Mouse (Mus musculus): ENCODE measurements around the gene Il10. TPM values are rescaled to one million over a fixed set of nuclear protein-coding genes. Genes with fewer than 3 reads are reported as not detected.

Il10 gene
- total and polyA plus RNA-seq, 3 experiments: 236 to 903 (median 389) TPM

- dilution Hi-C loops (cut with MboI; ENCODE audit: extremely low pct_ligation_motif_present, extremely low pct_unique_long_range_greater_than_20kb, low sequenced_read_pairs): no loop called here
Observed at GRCm38 (mm10) chr1:131024900-131025842, 5.5 kb downstream of the Il10 start.

DNA sequence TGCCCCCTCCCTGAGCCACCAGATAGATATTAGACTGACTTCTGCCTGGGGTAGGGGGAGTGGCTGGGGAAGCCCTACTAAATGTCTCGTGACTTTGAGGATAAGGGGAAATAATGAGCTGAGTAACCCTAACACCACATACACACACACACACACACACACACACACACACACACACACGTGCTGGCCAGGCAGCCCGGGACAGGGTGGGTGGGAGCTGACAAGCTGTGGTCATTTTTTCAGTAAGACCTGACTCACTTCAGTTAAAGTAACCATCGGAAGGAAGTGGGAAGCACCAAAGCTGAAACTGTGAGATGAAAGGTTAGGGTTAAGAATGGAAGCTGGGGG is 6.2 kb downstream of the Il10 start:
- Histone ChIP-seq H3K79me2 (replicated peaks; ENCODE audit: control insufficient read depth, extremely low read depth, insufficient read depth, poor library complexity, severe bottlenecking) (peaks cover 15% of the 10 kb centered on the region), H3K9ac (ENCODE audit: insufficient read depth, low read depth) (0 out of 2 replicates have a peak overlapping the region, but pooled peaks have one; percentile 9), H3K27ac (ENCODE audit: insufficient read depth, low read depth) (peak overlapping the region; percentile 40), H3K4me3 (replicated peaks in 1 of 3; ENCODE audit: low read depth in 2 of 3, low read length in 2 of 3, poor library complexity in 1 of 3) (peak overlapping the region in 1 of 3 experiments; percentile 4), H3K4me2 (ENCODE audit: insufficient read depth, low read depth, poor library complexity, severe bottlenecking) (peak overlapping the region; percentile 11; the same call in 1 of the 2 replicates), H3K4me1 (ENCODE audit: control insufficient read depth in 1 of 2, insufficient read depth in 2 of 2) (peaks cover 16 to 57% of the 10 kb centered on the region in 2 experiments), H3K36me3 (replicated peaks in 1 of 2; ENCODE audit: control insufficient read depth in 1 of 2, insufficient read depth in 1 of 2, low read length in 1 of 2) (peaks cover 32 to 42% of the 10 kb centered on the region in 2 experiments), H3K27me3 (replicated peaks) (no peaks in the 10 kb centered on the region), H3K9me3 (replicated peaks; ENCODE audit: low read length) (no peaks in the 10 kb centered on the region)
- peak; percentile 66 for DNase-seq (ENCODE audit: extremely low read depth)
- dilution Hi-C loops (cut with MboI; ENCODE audit: extremely low pct_ligation_motif_present, extremely low pct_unique_long_range_greater_than_20kb, low sequenced_read_pairs) (no loop called here), in situ Hi-C loops (cut with MboI; ENCODE audit: low pct_ligation_motif_present, low pct_unique_long_range_greater_than_20kb, low sequenced_read_pairs) (no loop called here)
- 0 out of 2 replicates have a peak, but pooled peaks have one; percentile 36 for TF ChIP-seq MAFK (IDR thresholded peaks at IDR 0.05; ENCODE audit: insufficient replicate concordance, low read length)
- TF ChIP-seq USF2 (conservative IDR thresholded peaks at IDR 0.05; ENCODE audit: low read depth, low read length): no peak
- peak; percentile 91 for TF ChIP-seq ETS1 (conservative IDR thresholded peaks at IDR 0.05; ENCODE audit: low read depth, low read length)
- TF ChIP-seq IRF4 (IDR thresholded peaks at IDR 0.05; ENCODE audit: low read depth, low read length): peak; percentile 26; the same call in 1 of the 2 replicates
- 0 out of 2 replicates have a peak, but pooled peaks have one; percentile 40 for TF ChIP-seq MAZ (IDR thresholded peaks at IDR 0.05; ENCODE audit: low read depth, low read length)
- TF ChIP-seq ZNF384 (IDR thresholded peaks at IDR 0.05; ENCODE audit: low read depth, low read length): peak; percentile 34; the same call in 1 of the 2 replicates
- no peak for TF ChIP-seq CHD1 (IDR thresholded peaks at IDR 0.05; ENCODE audit: low read depth, low read length)
- 0 out of 2 replicates have a peak, but pooled peaks have one; percentile 3 for TF ChIP-seq HCFC1 (IDR thresholded peaks at IDR 0.05; ENCODE audit: low read depth, low read length)
- TF ChIP-seq CHD2 (IDR thresholded peaks at IDR 0.05; ENCODE audit: low read length): 0 out of 2 replicates have a peak, but pooled peaks have one; percentile 40
- TF ChIP-seq MEF2A (IDR thresholded peaks at IDR 0.05; ENCODE audit: borderline replicate concordance, low read depth, low read length): no peak; the same call in 1 of the 2 replicates
- TF ChIP-seq MAX (IDR thresholded peaks at IDR 0.05; ENCODE audit: low read length): peak; percentile 25; the same call in 1 of the 2 replicates
- 0 out of 2 replicates have a peak, but pooled peaks have one; percentile 18 for TF ChIP-seq MYC (IDR thresholded peaks at IDR 0.05; ENCODE audit: low read depth, low read length)
- peak; percentile 13; the same call in 1 of the 2 replicates for TF ChIP-seq SMC3 (IDR thresholded peaks at IDR 0.05; ENCODE audit: low read depth, low read length)
- TF ChIP-seq RCOR1 (conservative IDR thresholded peaks at IDR 0.05; ENCODE audit: low read depth, low read length): 0 out of 2 replicates have a peak, but pooled peaks have one; percentile 45
- no peak for TF ChIP-seq UBTF (IDR thresholded peaks at IDR 0.05; ENCODE audit: low read depth, low read length)
- peak; percentile 33; the same call in 1 of the 2 replicates for TF ChIP-seq SIN3A (IDR thresholded peaks at IDR 0.05; ENCODE audit: low read length)
- no peak for TF ChIP-seq ZKSCAN1 (IDR thresholded peaks at IDR 0.05; ENCODE audit: borderline replicate concordance, low read depth, low read length)

More at GRCm38 (mm10) chr1:131024900-131025842, 5.5 kb downstream of the Il10 start:
- H3K27ac ChIP-seq (ENCODE audit: insufficient read depth, low read depth): peak overlapping the region; percentile 40
- no peaks in the 10 kb centered on the region for H3K27me3 ChIP-seq (replicated peaks)
- H3K9me3 ChIP-seq (replicated peaks; ENCODE audit: low read length): no peaks in the 10 kb centered on the region
- DNase-seq (ENCODE audit: extremely low read depth): peak; percentile 51
- peak overlapping the region; percentile 30 for H3K4me2 ChIP-seq (ENCODE audit: insufficient read depth, low read depth, poor library complexity, severe bottlenecking)
- H3K9ac ChIP-seq (ENCODE audit: insufficient read depth, low read depth): 0 out of 2 replicates have a peak overlapping the region, but pooled peaks have one; percentile 9
- peaks cover 20% of the 10 kb centered on the region for H3K79me2 ChIP-seq (replicated peaks; ENCODE audit: control insufficient read depth, extremely low read depth, insufficient read depth, poor library complexity, severe bottlenecking)
- H3K4me3 ChIP-seq (replicated peaks in 1 of 3; ENCODE audit: low read depth in 2 of 3, low read length in 2 of 3, poor library complexity in 1 of 3): peak overlapping the region in 1 of 3 experiments; percentile 4
- H3K4me1 ChIP-seq (ENCODE audit: control insufficient read depth in 1 of 2, insufficient read depth in 2 of 2): peaks cover 16 to 55% of the 10 kb centered on the region in 2 experiments
- in situ Hi-C loops (cut with MboI; ENCODE audit: low pct_ligation_motif_present, low pct_unique_long_range_greater_than_20kb, low sequenced_read_pairs): no loop called here
- peaks cover 32 to 42% of the 10 kb centered on the region in 2 experiments for H3K36me3 ChIP-seq (replicated peaks in 1 of 2; ENCODE audit: control insufficient read depth in 1 of 2, insufficient read depth in 1 of 2, low read length in 1 of 2)
- TF ChIP-seq MYC (IDR thresholded peaks at IDR 0.05; ENCODE audit: low read depth, low read length): 0 out of 2 replicates have a peak, but pooled peaks have one; percentile 24
- TF ChIP-seq EP300 (IDR thresholded peaks at IDR 0.05; ENCODE audit: low read length): no peak
- no peak for TF ChIP-seq JUN (IDR thresholded peaks at IDR 0.05; ENCODE audit: insufficient read depth, low read depth, low read length)
- TF ChIP-seq POLR2A (IDR thresholded peaks at IDR 0.05; ENCODE audit: low read depth, low read length): peak; percentile 79
- TF ChIP-seq TBP (conservative IDR thresholded peaks at IDR 0.05; ENCODE audit: low read depth, low read length): 0 out of 2 replicates have a peak, but pooled peaks have one; percentile 24
- TF ChIP-seq ZNF384 (IDR thresholded peaks at IDR 0.05; ENCODE audit: low read depth, low read length): no peak
- peak; percentile 5 for TF ChIP-seq SMC3 (IDR thresholded peaks at IDR 0.05; ENCODE audit: low read depth, low read length)
- TF ChIP-seq MAFK (IDR thresholded peaks at IDR 0.05; ENCODE audit: insufficient replicate concordance, low read length): 0 out of 2 replicates have a peak, but pooled peaks have one; percentile 17
- no peak for TF ChIP-seq MAX (IDR thresholded peaks at IDR 0.05; ENCODE audit: low read length)
- TF ChIP-seq ZC3H11A (IDR thresholded peaks at IDR 0.05; ENCODE audit: low read depth, low read length): no peak
- 0 out of 2 replicates have a peak, but pooled peaks have one; percentile 27 for TF ChIP-seq KAT2A (IDR thresholded peaks at IDR 0.05; ENCODE audit: insufficient replicate concordance, low read length)
- peak; percentile 67; the same call in 1 of the 2 replicates for TF ChIP-seq RCOR1 (conservative IDR thresholded peaks at IDR 0.05; ENCODE audit: low read depth, low read length)
- TF ChIP-seq NELFE (IDR thresholded peaks at IDR 0.05; ENCODE audit: low read depth, low read length): peak; percentile 40; the same call in 1 of the 2 replicates
- peak; percentile 45 for TF ChIP-seq ELF1 (IDR thresholded peaks at IDR 0.05; ENCODE audit: low read depth, low read length)
- no peak for TF ChIP-seq ZKSCAN1 (IDR thresholded peaks at IDR 0.05; ENCODE audit: borderline replicate concordance, low read depth, low read length)
- no peak for TF ChIP-seq MAZ (IDR thresholded peaks at IDR 0.05; ENCODE audit: low read depth, low read length)
- 0 out of 2 replicates have a peak, but pooled peaks have one; percentile 25 for TF ChIP-seq IRF4 (IDR thresholded peaks at IDR 0.05; ENCODE audit: low read depth, low read length)
- TF ChIP-seq SIN3A (IDR thresholded peaks at IDR 0.05; ENCODE audit: low read length): no peak; the same call in 1 of the 2 replicates
- TF ChIP-seq JUND (conservative IDR thresholded peaks at IDR 0.05; ENCODE audit: low read depth, low read length): peak; percentile 45; the same call in 1 of the 2 replicates
- TF ChIP-seq ETS1 (conservative IDR thresholded peaks at IDR 0.05; ENCODE audit: low read depth, low read length): no peak
- TF ChIP-seq ZMIZ1 (IDR thresholded peaks at IDR 0.05; ENCODE audit: low read depth, low read length): peak; percentile 64
- TF ChIP-seq MXI1 (IDR thresholded peaks at IDR 0.05; ENCODE audit: low read depth, low read length): peak; percentile 33; the same call in 1 of the 2 replicates
- TF ChIP-seq HCFC1 (IDR thresholded peaks at IDR 0.05; ENCODE audit: low read depth, low read length): peak; percentile 12; the same call in 1 of the 2 replicates
- TF ChIP-seq UBTF (IDR thresholded peaks at IDR 0.05; ENCODE audit: low read depth, low read length): no peak
- peak; percentile 80 for TF ChIP-seq CHD2 (IDR thresholded peaks at IDR 0.05; ENCODE audit: low read length)
- no peak for TF ChIP-seq CHD1 (IDR thresholded peaks at IDR 0.05; ENCODE audit: low read depth, low read length)
- peak; percentile 98 for TF ChIP-seq POLR2AphosphoS2 (IDR thresholded peaks at IDR 0.05; ENCODE audit: low read depth, low read length)
- no peak for TF ChIP-seq MEF2A (IDR thresholded peaks at IDR 0.05; ENCODE audit: borderline replicate concordance, low read depth, low read length)
